Mouse (Mus musculus): ENCODE measurements around the gene Lingo1.

Gene Lingo1

DNA sequence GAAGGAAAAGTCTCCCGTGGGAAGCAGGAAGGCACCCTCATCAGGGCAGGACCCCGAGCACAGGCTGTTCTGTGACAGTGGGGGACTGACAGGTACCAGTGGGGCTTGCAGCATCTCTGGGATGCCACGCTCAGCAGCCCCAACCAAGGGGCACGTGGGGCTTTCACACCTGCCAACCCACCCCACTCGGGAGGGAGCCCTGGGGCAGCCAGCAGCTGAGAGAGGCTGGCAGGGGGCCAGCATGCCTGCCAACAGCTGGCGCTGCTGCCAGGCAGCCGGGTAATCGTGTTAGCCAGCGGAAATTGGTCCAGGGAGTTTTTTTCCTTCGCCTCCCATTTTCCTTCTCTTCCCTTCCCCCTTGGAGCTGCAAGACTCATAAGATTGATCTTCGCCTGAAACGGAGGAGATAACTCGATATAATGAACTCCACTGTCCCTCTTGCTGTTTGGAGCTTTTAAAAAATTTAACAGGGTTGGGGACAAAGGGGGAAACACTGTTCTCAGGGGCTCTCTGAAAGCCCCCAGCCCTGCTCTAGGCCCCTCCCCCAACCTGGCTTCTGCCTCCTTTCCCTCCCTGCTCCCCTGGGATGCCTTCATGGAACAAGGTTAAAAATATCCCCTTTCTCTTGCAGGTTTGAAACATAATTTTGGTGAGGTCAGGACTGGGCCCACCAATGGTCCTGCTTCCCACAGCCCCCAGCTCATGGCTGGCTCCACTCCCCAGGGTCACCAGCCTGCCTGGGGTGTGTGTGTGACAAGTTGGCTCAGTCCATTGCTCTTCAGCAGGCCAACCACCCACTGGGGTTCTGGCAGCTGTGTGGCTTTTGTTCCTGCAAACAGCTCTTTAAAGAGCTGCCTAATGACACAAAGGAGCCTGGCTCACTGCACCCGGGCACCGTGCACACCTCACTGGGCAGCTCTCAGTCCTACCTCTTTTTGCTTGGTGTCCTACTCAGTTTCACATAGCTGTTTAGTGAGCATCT, 68.3 kb downstream of the Lingo1 start:
- no peak for DNase-seq (ENCODE audit: low read depth)

GRCm38 (mm10) chr9:56725814-56726213, 70.5 kb downstream of the Lingo1 start:
- peak; percentile 39 for DNase-seq (ENCODE audit: low read depth)

- DNase-seq (ENCODE audit: low read depth): no peak
Measured at GRCm38 (mm10) chr9:56722089-56722825, 74.0 kb downstream of the Lingo1 start.

- no peak for DNase-seq (ENCODE audit: low read depth)
Measured at GRCm38 (mm10) chr9:56718984-56719383, 77.3 kb downstream of the Lingo1 start.

DNA sequence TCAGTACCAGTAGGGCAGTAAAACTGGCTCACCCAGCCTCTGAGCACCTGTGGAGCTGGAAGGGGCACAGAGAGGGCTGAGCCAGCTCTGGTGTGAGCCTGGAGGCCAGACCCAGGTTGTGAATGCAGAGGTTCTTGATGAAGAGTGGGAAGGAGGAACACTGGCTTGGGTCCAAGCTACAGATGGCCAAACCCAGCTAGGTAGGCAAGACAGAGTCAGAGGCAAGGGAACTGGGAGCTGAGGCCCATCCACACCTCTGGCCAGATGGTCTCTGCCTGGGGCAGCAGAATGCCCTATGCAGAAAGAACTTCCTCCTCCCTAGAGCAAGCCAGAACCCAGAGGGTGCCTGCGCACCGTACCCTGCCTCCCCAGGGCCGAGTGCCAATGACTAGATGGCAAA, 79.7 kb downstream of the Lingo1 start:
- DNase-seq (ENCODE audit: low read depth): no peak

GRCm38 (mm10) chr9:56716066-56716465, 80.2 kb downstream of the Lingo1 start:
- DNase-seq (ENCODE audit: low read depth): no peak

DNA sequence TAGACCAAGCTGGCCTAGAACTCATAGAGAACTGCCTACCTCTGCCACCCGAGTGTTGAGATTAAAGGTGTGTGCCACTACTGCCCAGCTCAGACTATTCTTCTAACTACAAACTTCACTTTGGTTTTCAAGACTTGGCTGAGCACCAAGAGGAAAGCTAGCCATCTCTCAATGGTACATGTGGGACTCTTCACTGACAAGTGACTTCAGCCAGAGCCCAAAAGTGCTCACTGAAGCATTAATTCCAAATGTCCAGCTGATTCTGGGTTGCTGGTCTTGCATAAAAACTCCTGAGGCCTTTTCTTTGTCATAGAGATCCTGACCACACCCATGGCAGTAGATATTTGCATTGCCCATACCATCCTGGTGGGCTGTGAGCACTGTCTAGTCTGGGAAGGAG, 81.9 kb downstream of the Lingo1 start:
- DNase-seq (ENCODE audit: low read depth): no peak

GRCm38 (mm10) chr9:56712667-56713369, 83.5 kb downstream of the Lingo1 start:
- DNase-seq (ENCODE audit: low read depth): no peak

DNA sequence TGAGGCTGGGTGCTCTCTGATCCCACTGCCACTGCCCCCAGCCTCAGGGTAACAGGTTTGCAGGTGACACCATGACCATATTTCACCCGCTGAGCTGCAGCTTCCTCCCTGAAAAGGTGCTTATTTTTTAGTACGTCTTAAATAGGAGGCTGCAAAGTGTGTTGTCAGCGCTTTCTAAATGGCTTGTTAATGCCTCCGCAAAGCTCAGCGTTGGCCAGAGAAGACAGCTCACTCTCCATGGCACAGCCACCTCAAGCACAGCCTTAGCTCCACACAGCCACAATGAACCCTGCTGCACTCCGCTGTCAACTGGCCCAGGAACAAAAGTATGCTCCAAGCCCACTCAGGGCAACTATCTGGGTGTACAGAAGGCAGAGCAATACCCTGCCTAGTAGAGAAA, 85.3 kb downstream of the Lingo1 start:
- DNase-seq (ENCODE audit: low read depth): no peak

DNA sequence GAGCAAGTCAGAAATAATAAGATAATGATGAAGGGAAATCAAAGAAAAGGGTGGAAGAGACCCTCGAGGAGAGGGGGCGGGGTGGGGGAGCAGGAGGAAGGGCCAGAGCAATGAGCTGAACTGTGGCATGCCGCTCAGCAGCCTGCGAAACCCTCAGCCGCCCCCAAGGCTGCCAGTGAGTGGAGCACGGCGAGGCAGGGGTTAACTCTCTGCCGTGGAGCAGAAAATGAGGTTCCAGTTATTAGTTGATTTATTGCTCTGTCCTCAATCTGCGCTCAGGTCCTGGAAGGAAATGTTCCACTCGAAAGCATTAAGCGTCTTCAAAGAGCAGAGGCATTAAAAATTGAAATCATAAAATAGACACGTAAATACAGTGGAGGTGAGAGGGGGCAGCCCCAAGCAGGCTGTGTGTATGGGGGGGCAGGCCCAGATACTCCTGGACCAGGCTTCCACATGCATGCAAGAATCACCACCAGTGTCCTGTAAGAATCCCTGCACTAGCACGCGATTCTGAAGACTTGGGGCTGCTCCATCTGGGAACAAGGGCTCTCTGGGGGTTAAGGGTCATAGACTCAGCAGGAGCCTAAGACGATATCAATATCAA, 89.7 kb downstream of the Lingo1 start:
- no peak for DNase-seq (ENCODE audit: low read depth)

DNA sequence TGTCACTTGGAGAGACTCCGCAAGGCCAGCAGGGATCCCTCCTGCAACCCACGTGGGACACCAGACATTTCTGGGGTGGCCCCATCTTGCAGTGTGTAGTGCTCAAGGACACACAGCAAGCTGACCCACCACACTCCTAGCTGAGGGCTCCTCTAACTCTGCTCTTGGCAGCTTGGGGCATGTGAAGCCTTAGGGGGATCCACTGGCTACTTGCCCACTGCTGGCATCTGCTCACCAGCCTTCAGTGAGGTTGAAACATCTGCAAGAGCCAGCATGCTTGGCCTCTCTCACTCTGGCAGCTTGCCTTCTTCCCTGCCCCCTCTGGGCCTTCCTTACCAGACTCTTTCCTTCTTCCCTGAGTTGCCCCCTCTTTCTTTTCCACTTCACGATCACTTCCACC, 94.9 kb downstream of the Lingo1 start:
- no peak for DNase-seq (ENCODE audit: low read depth)

GRCm38 (mm10) chr9:56700866-56701265, 95.4 kb downstream of the Lingo1 start:
- DNase-seq (ENCODE audit: low read depth): no peak

DNA sequence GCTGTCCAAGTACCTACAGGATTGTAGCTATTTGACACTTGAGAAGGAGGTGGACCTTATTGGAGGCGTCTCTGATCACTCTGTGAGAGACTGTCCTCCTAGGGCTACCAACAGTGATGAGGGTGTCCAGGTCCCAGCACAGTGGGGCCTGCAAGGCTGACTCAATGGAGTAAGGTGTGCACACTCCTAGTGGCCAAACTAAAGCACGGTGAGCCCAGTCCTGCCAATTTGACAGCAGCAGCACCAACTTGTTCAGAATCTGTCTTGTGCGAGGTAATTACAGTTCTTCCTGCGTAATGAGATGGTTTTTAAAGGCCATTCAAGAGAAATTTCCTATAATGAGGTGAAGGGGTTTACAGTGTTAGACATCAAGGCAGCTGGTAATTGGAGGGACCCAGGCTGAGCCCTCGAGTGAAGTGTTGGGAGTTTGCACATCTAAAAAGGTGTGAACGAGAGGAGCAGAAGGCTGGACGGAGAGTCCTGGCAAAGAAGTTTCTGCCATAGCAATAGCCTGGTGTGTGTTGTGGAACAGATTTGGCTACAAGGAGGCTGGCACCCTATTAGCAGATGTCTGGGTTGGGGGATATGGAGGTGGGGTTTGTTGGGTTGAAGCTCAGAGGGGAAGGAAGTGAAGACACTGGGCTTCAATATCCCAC, 97.4 kb downstream of the Lingo1 start:
- no peak for DNase-seq (ENCODE audit: low read depth)

DNA sequence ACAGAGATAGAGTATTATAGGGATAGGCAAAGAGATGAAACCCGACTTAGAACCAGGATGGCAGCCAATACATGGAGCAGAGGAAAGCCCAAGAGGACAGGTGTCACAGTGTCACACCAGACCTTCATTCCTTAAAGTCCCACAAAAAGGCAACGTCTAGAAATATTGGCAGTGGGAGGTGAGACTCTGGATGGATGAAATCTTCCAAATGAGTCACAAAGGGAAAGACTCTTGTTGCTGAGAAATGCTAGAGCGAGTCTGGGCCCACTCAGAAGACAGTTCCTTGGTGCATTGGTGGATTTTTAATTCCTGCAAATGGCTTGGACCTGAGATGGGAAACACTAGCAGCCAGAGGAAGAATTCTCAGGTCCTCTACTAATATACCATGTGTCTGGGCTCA, 102.2 kb downstream of the Lingo1 start:
- DNase-seq (ENCODE audit: low read depth): no peak

- DNase-seq (ENCODE audit: low read depth): no peak
Measured at GRCm38 (mm10) chr9:56691226-56691625, 105.0 kb downstream of the Lingo1 start.

- no peak for DNase-seq (ENCODE audit: low read depth)
Measured at GRCm38 (mm10) chr9:56690679-56691078, 105.6 kb downstream of the Lingo1 start.

- no peak for DNase-seq (ENCODE audit: low read depth)
Measured at GRCm38 (mm10) chr9:56687490-56687889, 108.8 kb downstream of the Lingo1 start.

DNA sequence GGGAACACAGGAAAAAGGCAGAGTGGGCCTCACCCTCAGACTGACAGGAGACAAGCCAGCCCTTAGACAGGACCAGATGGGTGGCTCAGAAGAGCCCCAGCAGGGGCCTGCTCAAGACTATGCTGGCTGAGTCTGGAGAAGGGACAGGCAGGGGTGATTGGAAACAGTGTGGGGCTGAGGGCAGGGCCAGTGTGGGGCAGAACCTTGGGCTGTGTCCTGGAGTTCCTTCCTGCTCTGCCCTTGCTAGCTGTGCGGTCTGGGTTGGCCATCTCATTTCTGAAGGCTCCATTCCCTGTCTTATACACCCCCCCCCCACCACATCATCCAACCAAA, 109.2 kb downstream of the Lingo1 start:
- DNase-seq (ENCODE audit: low read depth): no peak

DNA sequence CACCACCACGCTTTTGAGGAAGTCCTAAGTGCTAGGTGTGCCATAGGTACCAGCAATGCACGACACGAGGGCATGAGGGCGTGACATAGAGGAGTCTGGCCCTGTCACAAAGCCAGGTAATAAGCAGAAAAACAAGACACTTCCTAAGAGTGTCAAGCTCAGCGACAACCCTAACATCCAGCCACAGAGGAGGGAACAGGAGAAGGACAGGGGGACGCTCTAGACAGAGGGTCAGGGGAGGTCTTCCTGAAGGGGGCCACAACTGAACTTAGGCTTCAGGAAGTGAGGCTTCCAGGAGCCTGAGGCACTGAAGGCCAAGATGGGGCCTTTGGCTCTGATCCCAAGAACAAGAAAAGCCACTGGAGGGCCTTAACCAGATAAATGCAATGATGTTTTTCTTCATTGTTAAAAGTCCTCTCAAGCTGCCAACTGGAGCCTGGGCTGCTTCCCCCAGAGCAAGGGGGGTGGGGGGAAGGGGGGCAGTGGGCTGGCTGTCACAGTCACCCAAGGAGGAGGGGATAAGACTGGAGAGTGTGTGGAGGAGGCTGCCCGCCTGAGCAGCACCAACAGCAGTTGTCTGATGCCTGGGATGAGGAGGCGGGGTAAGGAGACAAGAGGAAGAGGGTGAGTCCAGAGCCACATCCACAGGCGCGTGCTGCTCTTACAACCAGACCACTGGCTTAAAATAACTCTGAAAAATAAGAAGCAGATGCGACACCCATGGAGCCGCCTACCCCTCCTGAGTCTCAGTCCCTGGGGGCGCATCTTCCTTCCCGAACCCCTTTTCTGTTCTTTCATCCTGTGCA, 109.7 kb downstream of the Lingo1 start:
- DNase-seq (ENCODE audit: low read depth): no peak

DNA sequence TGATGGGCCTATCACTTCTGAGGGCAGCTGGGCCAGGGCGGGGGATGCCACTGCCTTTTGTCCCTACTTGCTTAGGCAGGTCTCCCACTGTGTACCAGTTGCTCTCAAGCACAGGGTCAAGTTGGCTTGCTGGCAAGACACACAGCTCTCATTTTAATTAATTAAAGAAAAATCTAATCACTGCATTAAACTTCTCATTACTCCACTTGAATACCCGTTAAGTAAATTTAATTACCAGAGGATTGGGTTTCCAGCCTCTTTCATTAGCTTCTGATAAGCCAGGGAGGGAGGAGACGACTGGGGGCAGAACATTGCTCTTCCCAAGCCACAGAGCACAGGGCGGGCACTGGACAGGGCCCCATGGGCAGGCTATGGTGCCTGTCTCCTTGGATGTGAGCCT, 113.4 kb downstream of the Lingo1 start:
- no peak for DNase-seq (ENCODE audit: low read depth)

DNA sequence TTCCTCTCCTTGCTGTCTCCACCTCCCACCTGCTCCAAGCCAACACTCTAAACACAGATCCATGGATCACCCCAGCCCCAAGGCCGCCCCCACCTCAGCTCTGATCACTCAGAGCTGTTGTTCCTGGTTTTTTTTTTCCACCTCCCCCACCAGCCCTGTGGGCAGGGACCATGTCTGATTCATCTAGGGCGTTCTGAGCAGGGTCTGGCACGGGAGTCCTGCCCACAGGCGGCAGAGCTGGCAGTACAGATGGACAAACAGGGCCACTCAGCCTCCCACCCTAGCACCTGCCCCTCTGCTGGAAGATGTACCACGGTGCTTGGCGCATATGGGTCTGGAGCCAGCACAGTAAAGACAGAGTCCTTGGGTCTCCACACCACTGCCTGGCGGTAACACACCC, 114.3 kb downstream of the Lingo1 start:
- DNase-seq (ENCODE audit: low read depth): no peak
